Mouse (Mus musculus): ENCODE data around the gene Ptprd. TPM values are rescaled to one million over a fixed set of nuclear protein-coding genes. Genes with fewer than 3 reads are reported as not detected.

The Ptprd gene
- polyA plus RNA-seq, 1 experiment, result 108 TPM

DNA sequence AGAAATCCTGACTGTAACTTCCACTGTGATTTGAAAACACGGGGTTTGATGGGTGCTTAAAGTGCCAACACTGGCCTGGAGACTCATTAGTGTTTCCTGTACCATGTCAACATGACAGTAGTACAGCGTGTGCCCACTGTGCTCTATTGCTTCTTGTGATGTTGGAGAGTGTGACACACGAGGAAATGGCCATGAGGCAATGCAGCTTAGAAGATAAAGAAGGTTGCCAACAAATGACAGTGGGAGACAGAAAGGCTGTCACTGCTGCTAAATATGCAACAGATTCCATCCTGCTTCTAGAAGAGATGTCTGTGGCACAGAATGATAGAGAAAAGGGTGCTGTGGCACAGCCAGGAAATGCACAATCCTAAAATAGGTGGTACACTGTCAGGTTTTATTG is 6.7 kb downstream of the Ptprd start:
- DNase-seq, result no peak
- 11% methylated on average over 3 of the region's 3 CpGs for WGBS
- TF ChIP-seq POLR2A (IDR thresholded peaks at IDR 0.05; ENCODE audit: borderline replicate concordance, insufficient read depth, low read length) (no peak), CTCF (IDR thresholded peaks at IDR 0.05; ENCODE audit: borderline replicate concordance, insufficient read depth, low read depth, low read length) (no peak)
- H3K4me1 ChIP-seq (ENCODE audit: control insufficient read depth, insufficient read depth, low read length), result no peaks in the 10 kb centered on the region
- H3K4me3 ChIP-seq (replicated peaks; ENCODE audit: insufficient read depth, low read depth, low read length), result no peak overlapping the region
- no peaks in the 10 kb centered on the region for H3K27me3 ChIP-seq (ENCODE audit: control insufficient read depth, insufficient read depth, low read length)
- H3K27ac ChIP-seq (ENCODE audit: insufficient read depth, low read length), result no peak overlapping the region

GRCm38 (mm10) chr4:78168447-78168846 is 43.3 kb downstream of the Ptprd start:
- TF ChIP-seq POLR2A (IDR thresholded peaks at IDR 0.05; ENCODE audit: borderline replicate concordance, insufficient read depth, low read length) (no peak), CTCF (IDR thresholded peaks at IDR 0.05; ENCODE audit: borderline replicate concordance, insufficient read depth, low read depth, low read length) (no peak)
- 28% methylated on average over 1 of the region's 1 CpGs for WGBS
- H3K4me1 ChIP-seq (ENCODE audit: control insufficient read depth, insufficient read depth, low read length), result no peaks in the 10 kb centered on the region
- H3K4me3 ChIP-seq (replicated peaks; ENCODE audit: insufficient read depth, low read depth, low read length), result no peak overlapping the region
- H3K27me3 ChIP-seq (ENCODE audit: control insufficient read depth, insufficient read depth, low read length), result no peaks in the 10 kb centered on the region
- no peak for DNase-seq
- H3K27ac ChIP-seq (ENCODE audit: insufficient read depth, low read length), result no peak overlapping the region

GRCm38 (mm10) chr4:78160451-78160850 is 51.3 kb downstream of the Ptprd start:
- WGBS, result 63% methylated on average over 3 of the region's 3 CpGs
- Histone ChIP-seq H3K4me3 (replicated peaks; ENCODE audit: insufficient read depth, low read depth, low read length) (no peak overlapping the region), H3K27me3 (ENCODE audit: control insufficient read depth, insufficient read depth, low read length) (no peaks in the 10 kb centered on the region), H3K4me1 (ENCODE audit: control insufficient read depth, insufficient read depth, low read length) (no peaks in the 10 kb centered on the region), H3K27ac (ENCODE audit: insufficient read depth, low read length) (no peak overlapping the region)
- no peak for TF ChIP-seq POLR2A (IDR thresholded peaks at IDR 0.05; ENCODE audit: borderline replicate concordance, insufficient read depth, low read length)
- TF ChIP-seq CTCF (IDR thresholded peaks at IDR 0.05; ENCODE audit: borderline replicate concordance, insufficient read depth, low read depth, low read length), result no peak
- DNase-seq, result no peak

DNA sequence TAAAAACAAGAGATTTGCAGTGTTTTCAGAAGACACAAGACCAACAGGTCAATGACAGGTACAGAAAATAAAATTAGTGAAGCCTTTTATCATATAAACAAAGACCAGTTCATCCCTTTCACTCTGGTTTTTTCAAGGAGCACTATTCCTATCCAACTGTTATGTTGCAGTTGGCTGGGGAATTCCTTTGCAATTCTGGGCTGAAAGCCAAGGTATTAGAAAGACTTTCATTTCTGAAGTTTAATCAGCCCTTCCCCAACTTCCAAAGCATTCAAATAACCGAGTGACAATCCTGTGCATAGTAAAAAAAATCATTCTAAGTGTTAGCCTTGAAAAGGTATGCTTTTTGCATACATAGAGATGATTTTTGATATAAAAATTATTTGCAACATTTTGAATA is 61.2 kb downstream of the Ptprd start:
- Histone ChIP-seq H3K27ac (ENCODE audit: insufficient read depth, low read length) (no peak overlapping the region), H3K4me3 (replicated peaks; ENCODE audit: insufficient read depth, low read depth, low read length) (no peak overlapping the region), H3K27me3 (ENCODE audit: control insufficient read depth, insufficient read depth, low read length) (no peaks in the 10 kb centered on the region), H3K4me1 (ENCODE audit: control insufficient read depth, insufficient read depth, low read length) (no peaks in the 10 kb centered on the region)
- TF ChIP-seq CTCF (IDR thresholded peaks at IDR 0.05; ENCODE audit: borderline replicate concordance, insufficient read depth, low read depth, low read length), result no peak
- TF ChIP-seq POLR2A (IDR thresholded peaks at IDR 0.05; ENCODE audit: borderline replicate concordance, insufficient read depth, low read length), result no peak
- WGBS, result 4% methylated on average over 1 of the region's 1 CpGs
- no peak for DNase-seq

GRCm38 (mm10) chr4:78142767-78143148 is 69.0 kb downstream of the Ptprd start:
- TF ChIP-seq POLR2A (IDR thresholded peaks at IDR 0.05; ENCODE audit: borderline replicate concordance, insufficient read depth, low read length), result no peak
- TF ChIP-seq CTCF (IDR thresholded peaks at IDR 0.05; ENCODE audit: borderline replicate concordance, insufficient read depth, low read depth, low read length), result no peak
- H3K4me3 ChIP-seq (replicated peaks; ENCODE audit: insufficient read depth, low read depth, low read length), result no peak overlapping the region
- no peak overlapping the region for H3K27ac ChIP-seq (ENCODE audit: insufficient read depth, low read length)
- DNase-seq, result no peak
- H3K4me1 ChIP-seq (ENCODE audit: control insufficient read depth, insufficient read depth, low read length), result no peaks in the 10 kb centered on the region
- no peaks in the 10 kb centered on the region for H3K27me3 ChIP-seq (ENCODE audit: control insufficient read depth, insufficient read depth, low read length)
- 83% methylated on average over 1 of the region's 1 CpGs for WGBS

DNA sequence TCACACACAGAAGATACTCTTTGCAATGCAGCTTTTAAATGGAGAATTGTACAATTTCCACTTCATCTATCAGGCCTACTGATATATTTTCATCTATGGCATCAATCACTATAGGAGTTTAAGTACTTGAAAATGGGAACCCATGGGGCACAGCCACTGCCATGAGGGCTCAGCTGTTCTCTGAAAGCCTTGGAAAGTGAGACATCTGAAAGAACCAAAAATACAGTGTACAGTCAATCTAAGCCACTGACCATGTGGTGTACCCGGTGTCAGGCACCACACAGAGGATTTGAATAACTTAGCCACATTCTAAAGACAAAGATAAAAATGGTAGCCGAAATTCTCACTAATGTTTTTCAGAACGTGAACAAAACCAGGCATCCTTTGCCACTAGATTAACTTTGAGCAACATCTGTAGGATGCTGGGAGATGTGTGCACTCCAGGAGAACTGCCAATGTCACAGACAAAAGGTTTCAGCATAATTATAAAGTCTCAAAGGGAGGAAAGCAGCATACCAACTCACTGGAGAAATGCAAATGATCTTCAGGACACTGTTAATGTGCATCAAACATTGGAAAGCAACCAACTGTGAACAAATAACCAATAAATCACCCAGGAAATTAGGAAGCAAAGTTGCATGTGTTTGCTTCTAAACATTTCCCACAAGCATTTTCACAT is 69.5 kb downstream of the Ptprd start:
- H3K27ac ChIP-seq (ENCODE audit: insufficient read depth, low read length), result no peak overlapping the region

DNA sequence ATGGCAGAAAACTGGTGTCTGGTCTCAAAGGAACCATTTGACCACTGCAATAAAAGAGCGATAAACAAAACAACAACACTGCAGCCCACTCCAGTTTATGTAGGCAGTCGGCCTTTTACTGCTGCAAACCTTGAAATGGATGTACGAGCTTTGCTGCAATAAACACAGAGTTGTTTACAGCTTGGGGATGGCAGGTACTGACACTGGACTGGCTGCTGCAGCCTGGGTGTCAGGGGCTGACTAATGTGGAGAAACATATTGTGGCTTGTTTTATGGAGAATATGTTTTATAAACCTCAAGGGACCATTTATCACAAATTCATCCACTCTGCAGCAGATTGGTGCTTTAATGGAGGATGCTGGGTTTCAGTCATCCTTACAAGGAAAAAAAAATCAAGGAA is 100.9 kb downstream of the Ptprd start:
- TF ChIP-seq POLR2A (IDR thresholded peaks at IDR 0.05; ENCODE audit: borderline replicate concordance, insufficient read depth, low read length) (no peak), CTCF (IDR thresholded peaks at IDR 0.05; ENCODE audit: borderline replicate concordance, insufficient read depth, low read depth, low read length) (no peak)
- no peaks in the 10 kb centered on the region for H3K27me3 ChIP-seq (ENCODE audit: control insufficient read depth, insufficient read depth, low read length)
- no peaks in the 10 kb centered on the region for H3K4me1 ChIP-seq (ENCODE audit: control insufficient read depth, insufficient read depth, low read length)
- 78% methylated on average over 3 of the region's 3 CpGs for WGBS
- no peak for DNase-seq
- no peak overlapping the region for H3K4me3 ChIP-seq (replicated peaks; ENCODE audit: insufficient read depth, low read depth, low read length)
- H3K27ac ChIP-seq (ENCODE audit: insufficient read depth, low read length), result no peak overlapping the region

More for the DNA sequence above, 69.5 kb downstream of the Ptprd start:
- H3K4me1 ChIP-seq (ENCODE audit: control insufficient read depth, insufficient read depth, low read length), result no peaks in the 10 kb centered on the region
- TF ChIP-seq CTCF (IDR thresholded peaks at IDR 0.05; ENCODE audit: borderline replicate concordance, insufficient read depth, low read depth, low read length) (no peak), POLR2A (IDR thresholded peaks at IDR 0.05; ENCODE audit: borderline replicate concordance, insufficient read depth, low read length) (no peak)
- WGBS, result 35% methylated on average over 3 of the region's 3 CpGs
- no peak for DNase-seq
- no peak overlapping the region for H3K4me3 ChIP-seq (replicated peaks; ENCODE audit: insufficient read depth, low read depth, low read length)
- no peaks in the 10 kb centered on the region for H3K27me3 ChIP-seq (ENCODE audit: control insufficient read depth, insufficient read depth, low read length)

DNA sequence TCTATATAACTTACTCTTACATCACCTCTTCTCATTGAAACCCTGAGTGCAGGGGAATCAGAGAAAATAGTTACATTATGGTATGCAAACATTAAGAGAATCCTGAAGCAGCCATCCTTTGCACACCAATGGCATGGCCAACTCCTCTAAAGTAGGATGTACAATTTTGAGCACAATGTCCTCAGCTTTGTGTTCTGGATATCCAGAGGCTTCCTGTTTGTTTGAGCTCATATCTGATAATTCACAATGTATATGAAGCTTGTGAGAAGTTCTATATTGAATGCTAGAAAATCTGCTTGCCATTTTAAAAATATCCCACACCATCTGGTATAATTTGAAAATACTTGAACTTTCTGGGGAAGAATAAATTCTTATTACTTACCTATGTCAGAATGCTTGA is 114.2 kb downstream of the Ptprd start:
- Histone ChIP-seq H3K4me3 (replicated peaks; ENCODE audit: insufficient read depth, low read depth, low read length) (no peak overlapping the region), H3K4me1 (ENCODE audit: control insufficient read depth, insufficient read depth, low read length) (no peaks in the 10 kb centered on the region), H3K27ac (ENCODE audit: insufficient read depth, low read length) (no peak overlapping the region), H3K27me3 (ENCODE audit: control insufficient read depth, insufficient read depth, low read length) (no peaks in the 10 kb centered on the region)
- TF ChIP-seq CTCF (IDR thresholded peaks at IDR 0.05; ENCODE audit: borderline replicate concordance, insufficient read depth, low read depth, low read length), result no peak
- TF ChIP-seq POLR2A (IDR thresholded peaks at IDR 0.05; ENCODE audit: borderline replicate concordance, insufficient read depth, low read length), result no peak
- DNase-seq, result no peak
